Mouse (Mus musculus) layer of hippocampus, adult 18-20 months (tissue): Measurements from ENCODE around the gene Arhgap36. TPM values are rescaled to one million over a fixed set of nuclear protein-coding genes. Genes with fewer than 3 reads are reported as not detected.

Experiments used
- DNase-seq, 2 experiments: peaks; one replicate each; pipeline ENCODE4 v3.0.0; 2022; ENCODE audit warnings: low spot score in 2 of 2
- long read RNA-seq: library from polyadenylated mRNA; stranded (forward); transcript quantifications from one replicate; pipeline ENCODE4 v2.0.0, GENCODE M21; 2021
- total RNA-seq, 2 experiments: library from RNA; stranded (reverse); gene quantifications; 2 replicates each; pipeline ENCODE4 v1.2.3; 2021

Arhgap36 gene
- total RNA-seq: 1 to 10 TPM in 1 of 2 experiments, under 1 TPM in 1; 0.68 to 2.2 TPM
- long read RNA-seq: 0 reads

DNA sequence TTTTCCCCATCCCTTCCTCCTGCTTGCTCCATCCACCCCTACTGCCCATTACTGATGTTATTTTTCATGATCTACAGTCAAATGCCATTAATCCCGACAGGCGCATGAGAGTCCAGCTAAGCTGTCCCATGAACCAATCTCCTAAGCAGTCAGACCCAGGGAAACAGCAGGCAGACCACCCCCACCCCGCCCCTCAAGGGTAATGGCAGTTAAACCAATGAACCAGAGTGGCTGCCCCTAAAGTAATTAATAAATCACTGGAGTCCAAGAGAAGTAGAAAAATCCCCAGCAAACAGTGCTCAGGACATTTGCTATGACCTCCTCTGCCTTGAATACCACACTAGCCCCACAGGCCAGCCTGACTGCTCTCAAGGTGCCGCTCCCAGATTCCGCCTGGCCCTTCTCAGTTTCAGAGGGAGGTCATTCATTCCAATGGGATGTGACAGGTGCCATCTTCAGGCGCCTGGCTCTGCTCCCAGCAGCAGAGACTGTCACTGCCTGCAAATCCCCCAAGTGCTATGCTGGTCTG is at the start of gene Arhgap36:
Arhgap36 (plus strand) TSS at position 504 of the 529 bp plus-strand sequence.
- DNase-seq: no peak

DNA sequence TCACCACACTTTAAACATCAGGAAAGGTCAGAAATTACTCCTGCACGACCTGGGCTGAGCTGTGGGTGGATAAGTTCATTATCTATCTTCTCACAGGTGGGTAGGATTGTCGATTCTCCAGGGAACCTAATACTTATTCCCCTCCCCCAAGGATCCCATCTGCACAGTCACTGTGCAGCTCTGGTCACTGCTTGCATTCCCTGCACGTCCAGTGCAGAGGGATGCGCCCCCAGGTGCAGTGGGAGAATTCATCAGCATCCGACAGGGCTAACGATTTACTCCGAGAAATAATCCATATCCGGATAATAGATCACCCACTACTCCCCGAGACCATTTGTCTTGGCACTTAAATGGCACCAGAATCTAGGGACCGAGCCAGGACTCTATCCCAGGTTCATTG is 6.0 kb upstream of the Arhgap36 start:
- no peak for DNase-seq

DNA sequence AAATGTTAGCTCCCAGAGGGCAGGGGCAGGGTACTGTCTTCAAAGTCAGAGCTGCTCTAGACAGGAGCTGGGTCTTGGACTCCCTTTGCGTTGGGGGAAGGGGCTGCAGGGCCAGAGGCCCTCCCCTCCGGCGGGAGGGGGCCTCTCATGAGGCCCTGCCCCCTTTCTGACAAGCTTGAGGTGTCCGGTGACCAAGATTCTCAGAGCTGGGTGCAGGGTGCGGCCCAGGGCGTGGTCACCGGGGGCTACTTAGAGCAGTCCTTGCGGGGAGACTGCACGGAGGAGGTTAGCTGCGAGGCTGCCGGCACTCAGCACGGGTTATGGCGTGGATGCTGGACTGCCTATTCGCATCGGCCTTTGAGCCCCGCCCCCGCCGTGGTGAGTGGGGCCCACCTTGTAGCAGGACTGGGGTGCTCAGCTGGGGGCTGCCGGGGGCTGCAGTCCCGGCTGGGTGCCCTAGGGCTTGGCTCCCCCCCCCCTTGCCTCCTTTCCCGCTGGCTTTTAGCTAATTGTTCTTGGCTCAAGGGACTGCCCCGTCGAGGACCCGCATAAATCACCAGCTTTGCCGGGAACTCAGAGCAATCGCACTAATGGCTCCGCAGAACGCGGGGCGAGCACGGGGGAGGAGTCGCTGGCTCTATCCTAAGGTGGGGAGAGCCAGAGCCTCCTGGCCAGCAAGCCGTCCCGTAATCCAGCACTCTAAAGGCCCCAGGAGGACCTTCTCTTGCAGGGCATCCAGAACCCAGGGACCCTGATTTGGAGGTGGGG is 6.7 kb downstream of the Arhgap36 start:
- no peak for DNase-seq

DNA sequence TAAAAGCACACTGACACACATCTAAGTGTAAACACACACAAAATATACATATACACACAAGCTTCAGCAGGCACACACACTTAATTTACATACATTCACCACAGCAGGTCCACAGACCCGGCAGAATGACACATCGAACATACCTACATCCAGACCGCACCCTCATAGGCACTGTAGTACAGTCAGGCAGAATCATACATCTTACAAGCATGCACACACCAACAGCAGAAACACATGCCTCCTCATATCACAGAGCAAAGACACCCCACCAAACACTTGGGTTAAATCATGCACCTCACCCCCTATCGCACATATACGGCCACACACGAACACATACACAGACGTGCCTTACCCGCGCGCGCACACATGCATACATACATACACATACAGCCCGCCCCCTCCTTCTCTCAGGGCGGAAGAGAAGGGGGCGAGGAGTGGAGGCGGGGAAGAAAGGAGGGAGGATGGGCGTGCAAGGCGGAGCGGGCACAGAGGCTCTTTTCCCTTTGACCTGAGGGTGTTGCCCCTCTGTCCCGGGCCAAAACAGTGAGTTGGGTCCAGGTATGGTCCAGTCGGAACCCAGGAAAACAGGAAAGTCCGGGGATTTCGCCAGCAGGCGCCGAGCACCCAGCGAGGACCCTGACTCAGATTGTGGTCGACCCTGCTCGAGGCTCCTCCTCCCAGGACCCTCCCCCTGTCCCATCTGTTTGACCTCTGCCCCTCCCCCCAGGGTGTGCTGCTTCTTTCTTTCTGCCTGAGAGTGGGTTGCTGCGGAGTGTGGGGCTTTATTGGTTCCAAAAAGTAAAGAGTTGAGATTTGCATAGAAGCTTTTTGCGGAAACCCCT is 16.4 kb downstream of the Arhgap36 start:
- no peak for DNase-seq

DNA sequence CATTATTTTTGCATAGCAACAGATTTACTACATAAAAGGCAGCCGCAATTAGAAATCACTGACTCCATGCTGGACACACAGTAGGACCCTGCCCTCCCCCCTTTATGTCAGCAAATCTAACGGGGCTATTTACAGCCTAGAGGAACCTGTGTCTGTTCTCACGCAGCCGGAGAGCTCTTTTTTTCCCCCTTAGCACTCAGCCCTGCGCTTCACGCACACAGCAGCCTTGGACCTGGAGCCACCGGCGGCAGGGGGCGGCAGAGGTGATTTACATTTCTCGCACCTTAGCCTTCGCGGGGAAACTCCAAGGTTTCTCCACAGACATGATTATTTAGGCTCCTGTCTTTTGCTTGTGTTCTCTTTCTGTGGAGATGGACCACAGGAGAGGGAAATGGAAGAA is 17.1 kb downstream of the Arhgap36 start:
- no peak for DNase-seq

DNA sequence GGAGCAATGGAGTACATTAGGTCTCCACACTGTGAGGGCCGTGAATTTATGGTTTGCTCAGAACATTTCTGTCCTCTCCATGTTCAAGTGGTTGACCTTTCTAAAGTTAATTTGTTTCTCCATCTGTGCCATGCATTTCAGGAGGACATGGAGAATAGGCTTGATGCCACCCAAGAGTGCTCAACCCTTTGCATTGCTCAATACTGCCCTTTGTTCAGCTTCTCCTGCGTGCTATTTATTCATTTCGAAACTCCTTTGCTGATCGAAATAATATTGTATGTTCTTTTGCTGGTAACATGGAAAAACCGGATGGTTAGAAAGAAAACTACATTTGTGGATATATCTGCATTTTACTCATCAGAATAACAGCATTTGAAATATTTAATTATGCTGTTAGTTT is 25.4 kb downstream of the Arhgap36 start:
- DNase-seq: no peak

DNA sequence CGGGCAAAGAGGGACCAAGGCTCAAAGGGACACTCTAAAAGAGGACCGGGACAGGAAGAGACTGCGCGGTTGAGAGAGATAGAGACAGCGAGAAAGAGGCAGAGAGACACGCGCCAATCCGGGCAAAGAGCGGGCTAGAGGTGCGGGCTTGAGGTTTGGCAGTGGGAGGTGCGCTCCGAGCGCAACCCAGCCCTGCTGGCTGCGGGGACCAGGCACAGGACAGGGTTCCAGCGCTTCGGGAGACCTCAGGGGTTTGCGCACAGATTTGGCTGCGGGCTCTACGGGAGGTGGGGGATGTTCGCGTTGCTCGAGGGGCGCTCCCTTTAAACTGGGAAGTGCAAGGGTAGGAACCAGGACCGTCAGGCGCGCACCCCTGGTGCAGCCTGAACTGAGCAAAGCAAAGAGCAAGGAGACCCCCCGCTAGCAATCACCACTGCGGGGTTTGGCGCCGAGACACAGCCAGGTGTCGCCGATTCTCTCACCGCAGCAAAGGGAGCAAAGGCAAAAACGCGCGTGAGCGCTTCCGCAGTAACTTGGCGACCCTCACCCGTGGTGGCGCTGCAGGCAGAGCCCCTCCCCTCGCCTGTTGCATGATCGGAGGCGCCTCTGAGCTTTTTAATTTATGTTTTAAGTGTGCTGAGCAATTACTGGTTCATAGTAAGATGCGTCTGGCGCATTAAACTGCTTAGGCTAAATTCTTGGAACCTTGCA is 30.1 kb downstream of the Arhgap36 start:
- no peak for DNase-seq

Other genes starting within 250 kb of the Arhgap36 start
- 10 to 100 TPM; 16.1 to 16.5 TPM for gene Enox2, start 175.7 kb upstream of the Arhgap36 start, total RNA-seq
- not detected for gene Olfr1320, start 208.4 kb downstream of the Arhgap36 start, total RNA-seq